Mouse (Mus musculus): ENCODE measurements around the gene Srek1ip1.
A peak's percentile ranks its signal among the peaks of the same experiment; 100 is the strongest.

Gene Srek1ip1

DNA sequence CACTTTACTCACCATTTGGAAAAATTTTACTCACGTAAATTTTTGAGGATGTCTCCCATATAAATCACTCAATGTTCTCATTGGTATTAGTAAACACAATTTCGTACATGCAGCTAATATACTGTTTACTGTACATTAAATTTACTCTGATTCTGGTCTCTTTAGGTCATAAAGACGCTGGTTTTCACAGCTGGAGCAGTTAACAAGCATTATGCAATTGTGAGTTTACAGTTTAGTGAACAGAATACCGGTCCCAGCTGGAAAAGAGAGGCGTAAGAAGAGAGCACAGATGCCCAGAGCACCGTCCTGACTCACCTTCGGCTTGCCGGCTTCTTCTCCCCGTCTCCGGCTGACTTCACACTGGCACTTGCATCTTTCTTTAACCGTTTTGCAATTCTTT, at the start of gene Srek1ip1:
Srek1ip1 (plus strand) TSS at position 301 of the 400 bp plus-strand sequence.
- DNase-seq = no peak

DNA sequence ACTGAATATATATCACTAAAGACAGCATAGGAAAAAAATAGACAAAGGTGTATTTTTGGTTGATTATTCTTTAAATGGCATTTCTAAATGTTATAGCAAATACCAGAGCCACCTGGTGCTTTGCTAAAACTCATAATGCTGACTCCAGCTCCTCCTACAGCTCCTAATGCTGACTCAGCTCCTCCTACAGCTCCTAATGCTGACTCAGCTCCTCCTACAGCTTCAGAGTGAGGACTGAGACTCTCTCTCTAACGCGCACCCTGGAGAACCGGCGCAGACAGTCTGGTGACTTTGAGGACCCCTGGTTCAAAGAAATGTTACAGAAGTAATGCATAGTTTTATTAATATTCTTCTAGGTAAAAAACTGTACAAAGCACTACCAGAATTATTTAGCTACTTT, 49.4 kb upstream of the Srek1ip1 start:
- DNase-seq = no peak

DNA sequence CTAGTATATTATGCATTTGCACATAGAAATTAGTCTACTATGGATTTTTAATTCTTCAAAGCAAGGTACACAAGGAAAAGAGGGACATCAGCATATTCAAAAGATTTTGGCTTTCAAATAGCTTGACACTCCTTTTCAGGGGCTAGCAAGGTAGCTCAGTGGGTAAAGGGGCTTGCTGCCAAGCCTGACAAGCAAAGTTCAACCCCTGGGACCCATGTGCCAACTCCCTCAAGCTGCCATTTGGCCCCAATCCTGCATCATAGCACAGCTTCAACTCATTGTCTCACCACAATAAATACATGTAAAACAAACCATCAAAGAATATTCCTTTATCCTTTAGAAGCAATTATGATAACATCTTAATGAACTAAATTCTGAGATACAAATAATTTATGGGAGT, 45.3 kb upstream of the Srek1ip1 start:
- no peak for DNase-seq

DNA sequence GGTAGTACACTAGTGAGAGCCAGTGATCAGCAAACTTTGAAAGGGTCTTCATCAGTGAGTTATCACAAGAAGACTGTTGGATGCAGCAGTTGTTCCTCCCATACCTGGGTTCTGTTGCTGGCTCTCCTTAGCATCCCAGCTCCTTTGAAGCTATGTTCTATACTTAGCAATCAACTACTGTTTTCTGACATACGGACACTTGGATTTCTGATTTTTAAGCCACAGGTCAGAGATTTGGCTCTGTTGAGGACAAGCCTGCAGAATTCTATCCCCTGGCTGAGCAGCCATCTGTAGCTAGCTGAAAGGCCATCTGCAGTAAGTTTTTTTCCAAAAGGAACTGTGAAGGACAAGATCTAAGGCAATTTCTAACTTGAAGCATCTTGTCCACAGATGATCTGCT, 32.9 kb upstream of the Srek1ip1 start:
- DNase-seq = no peak

DNA sequence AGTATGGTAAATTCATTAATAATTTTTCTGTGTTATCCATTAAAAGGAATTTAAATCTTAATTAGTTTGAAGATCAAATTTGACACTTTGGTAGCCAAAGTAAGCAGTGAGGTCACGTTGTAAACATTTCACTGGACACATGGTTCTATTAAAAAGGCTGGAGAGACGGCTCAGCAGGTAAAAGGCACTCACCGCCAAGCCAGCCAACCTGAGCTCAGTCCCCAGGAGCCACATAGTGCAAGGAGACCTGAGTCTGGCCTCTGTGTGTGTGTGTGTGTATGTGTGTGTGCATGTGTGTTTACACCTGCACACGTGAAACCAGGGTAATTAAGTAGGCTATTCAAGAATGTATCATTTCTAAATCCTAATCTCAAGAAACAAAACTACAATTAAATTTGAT, 29.9 kb upstream of the Srek1ip1 start:
- DNase-seq = no peak

DNA sequence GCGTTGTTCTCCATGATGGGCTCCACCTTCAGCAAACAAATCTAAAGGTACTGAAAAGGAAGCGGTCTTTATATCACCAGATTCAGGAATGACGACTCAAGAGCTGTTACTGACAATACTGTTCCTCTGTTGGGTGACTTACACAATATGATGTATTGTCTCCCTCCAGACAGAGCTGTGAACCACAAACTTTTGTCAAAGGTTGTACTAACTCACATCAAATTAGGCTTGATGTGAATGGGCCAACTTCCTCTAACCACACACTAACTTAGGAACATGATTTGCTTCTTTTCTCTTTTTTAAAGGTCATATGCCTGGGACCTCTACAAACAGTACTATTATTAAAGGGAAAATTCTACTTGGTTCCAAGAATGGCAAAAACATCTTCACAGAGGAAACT, 29.1 kb upstream of the Srek1ip1 start:
- peak in 1 of 2 experiments; percentile 4 for DNase-seq

DNA sequence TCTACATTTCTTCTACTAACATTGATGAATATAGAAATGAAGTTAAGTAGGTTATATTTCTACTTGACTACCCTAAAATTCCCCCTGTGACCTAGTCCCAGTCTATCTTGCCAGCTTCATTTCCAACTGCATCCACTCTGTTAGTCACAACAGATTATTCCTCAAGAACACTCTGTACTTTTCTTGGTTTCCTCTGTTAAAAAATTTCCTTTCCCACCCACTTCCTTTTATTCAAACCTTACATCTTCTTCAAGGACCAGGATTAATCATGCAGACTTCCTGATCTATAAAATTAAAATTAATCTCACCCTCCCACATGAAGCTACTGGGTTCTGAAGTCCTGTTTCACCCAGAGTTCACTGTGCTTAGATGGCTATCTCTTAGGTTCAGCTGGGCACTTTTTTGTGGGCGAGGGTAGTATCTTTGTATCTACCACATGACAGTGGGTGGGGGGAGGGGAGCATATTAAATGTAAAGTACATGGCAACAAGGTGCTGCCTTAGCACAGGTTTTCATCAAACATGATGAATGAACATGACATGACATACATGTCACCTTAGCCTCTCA, 13.1 kb upstream of the Srek1ip1 start:
- no peak for DNase-seq

DNA sequence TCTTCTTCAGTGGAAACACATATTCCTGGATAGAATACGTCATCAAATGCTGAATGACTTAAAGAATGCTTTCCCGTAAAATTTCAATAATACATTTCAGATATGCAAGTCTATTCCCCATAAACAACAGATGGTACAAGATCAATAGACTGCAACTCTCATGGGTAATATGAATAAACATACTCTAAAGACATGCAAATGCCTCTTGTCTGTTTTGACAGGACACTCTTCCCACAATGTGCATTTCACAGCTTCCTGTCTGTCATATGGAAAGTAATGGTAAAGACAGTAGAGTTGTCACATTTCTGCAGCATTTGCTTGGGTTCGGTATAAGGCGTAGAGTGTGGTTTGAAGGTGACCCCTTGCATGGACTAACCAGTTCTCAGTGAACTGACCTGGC, 5.0 kb upstream of the Srek1ip1 start:
- no peak for DNase-seq

DNA sequence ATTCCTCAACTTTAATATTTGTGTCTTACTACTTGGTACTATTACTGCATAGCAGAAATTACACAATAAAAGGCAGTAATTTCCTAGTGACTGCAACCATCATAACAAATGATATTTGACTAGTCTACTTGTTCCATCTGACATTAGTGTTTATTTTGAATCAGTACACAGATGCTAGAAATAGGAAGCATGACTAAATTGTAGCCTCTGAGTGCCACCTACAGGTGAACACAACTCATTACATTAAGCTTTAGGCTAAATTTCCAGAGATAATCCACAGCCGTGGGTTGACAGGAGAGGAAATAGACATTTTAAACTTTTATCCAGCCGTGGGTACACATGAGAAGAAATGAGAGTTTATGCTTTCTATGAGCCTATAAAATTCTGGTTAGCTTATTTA, 2.6 kb upstream of the Srek1ip1 start:
- peak; percentile 53 to 54 for DNase-seq

DNA sequence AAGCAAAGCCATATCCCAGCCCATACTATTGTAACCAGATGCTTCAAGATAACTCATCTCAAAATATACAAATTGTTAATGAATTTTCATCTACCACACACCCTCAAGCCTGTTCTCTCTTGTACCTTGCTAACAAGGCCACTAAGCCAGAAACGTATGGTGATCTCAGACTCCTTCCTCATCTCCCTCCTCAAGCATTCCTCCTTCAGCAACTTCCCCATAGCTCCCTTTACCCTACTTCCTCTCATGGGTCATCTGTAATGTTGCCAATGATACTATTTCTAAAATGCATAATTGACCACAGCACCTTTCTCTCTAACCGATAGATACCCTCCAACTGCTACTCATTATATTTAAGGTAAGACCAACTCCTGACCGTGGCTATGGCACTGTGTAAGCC, 2.1 kb downstream of the Srek1ip1 start:
- no peak for DNase-seq

DNA sequence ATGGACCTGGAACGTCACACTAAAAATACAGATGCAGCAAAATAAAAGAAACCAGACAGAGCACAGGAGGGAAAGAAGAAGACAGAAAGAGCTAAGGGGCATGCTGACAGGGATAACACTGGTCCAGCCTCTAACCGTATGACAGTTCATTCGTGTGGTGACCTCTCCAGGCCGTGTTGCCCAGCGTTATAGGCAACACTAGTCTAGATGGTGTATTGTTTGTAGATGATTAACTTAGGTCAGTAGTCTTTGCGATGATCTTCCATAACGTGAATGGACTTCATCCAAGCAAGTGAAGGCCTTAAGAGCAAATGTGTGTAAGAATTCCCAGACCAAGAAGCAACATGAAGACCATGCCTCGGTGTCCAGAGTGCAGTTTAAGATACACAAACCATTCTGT, 6.8 kb downstream of the Srek1ip1 start:
- no peak for DNase-seq

DNA sequence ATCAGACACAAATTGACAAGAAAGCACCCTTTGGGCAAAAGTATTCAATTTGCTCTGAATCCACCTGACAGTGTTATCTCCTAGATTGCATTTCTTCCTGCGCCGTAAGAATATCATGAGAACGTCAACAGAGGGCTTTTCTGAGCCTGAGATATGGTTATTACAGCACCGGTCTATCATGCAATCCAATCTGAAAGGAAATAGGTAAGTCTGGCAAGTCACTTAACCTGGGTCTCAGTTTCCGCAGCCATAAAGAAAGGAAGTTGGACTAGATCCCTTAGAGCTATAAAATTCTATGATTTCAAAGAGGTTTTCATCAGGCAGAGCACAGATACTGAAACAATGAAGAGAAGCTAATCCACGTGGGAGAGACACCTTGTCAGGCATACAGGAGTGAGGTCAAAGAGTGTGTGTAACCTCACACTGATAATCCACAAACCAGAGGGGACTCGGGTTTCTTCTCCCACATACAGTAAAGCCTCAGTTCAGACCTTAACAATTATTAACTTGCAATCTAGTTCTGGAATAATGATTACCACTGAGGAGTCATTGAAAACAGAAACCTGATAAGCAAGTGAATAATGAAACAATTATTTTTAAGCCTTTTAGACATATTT, 7.4 kb downstream of the Srek1ip1 start:
- no peak for DNase-seq

DNA sequence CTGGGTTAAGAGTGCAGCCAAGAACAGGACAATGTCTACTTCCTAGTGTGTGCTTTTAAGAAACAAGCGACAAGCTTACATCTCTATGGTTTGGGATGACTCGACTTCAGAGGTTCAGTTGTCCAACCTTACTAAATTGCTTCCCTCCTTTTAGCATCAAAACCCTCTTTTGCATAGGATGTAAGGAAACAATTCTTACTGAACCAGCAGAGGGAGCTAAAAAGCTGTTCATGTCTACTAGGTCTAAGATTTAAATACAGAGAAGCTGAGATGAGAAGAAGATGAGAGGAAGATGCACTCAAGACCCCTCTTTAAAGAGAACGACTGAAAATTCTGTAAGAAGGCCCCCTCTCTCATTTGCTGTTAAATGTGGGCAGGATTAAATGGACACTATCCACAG, 13.4 kb downstream of the Srek1ip1 start:
- DNase-seq = no peak

DNA sequence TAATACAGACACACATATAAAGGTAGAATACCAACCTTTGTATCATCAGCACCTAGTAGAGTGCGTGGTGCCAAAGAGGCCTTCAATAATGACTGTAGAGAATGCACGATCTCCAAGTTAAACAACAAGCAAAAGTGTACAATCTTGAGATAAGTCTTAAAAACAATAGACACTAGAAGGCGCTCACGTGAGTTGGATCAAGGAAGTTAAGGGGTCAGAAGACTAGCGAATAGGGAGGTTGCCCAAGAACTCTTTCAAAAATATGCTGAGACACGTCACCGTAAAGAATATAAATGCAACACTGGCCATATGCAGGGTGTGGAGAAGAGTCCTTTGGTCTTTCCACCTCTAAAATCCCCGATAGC, 24.0 kb downstream of the Srek1ip1 start:
- no peak for DNase-seq

DNA sequence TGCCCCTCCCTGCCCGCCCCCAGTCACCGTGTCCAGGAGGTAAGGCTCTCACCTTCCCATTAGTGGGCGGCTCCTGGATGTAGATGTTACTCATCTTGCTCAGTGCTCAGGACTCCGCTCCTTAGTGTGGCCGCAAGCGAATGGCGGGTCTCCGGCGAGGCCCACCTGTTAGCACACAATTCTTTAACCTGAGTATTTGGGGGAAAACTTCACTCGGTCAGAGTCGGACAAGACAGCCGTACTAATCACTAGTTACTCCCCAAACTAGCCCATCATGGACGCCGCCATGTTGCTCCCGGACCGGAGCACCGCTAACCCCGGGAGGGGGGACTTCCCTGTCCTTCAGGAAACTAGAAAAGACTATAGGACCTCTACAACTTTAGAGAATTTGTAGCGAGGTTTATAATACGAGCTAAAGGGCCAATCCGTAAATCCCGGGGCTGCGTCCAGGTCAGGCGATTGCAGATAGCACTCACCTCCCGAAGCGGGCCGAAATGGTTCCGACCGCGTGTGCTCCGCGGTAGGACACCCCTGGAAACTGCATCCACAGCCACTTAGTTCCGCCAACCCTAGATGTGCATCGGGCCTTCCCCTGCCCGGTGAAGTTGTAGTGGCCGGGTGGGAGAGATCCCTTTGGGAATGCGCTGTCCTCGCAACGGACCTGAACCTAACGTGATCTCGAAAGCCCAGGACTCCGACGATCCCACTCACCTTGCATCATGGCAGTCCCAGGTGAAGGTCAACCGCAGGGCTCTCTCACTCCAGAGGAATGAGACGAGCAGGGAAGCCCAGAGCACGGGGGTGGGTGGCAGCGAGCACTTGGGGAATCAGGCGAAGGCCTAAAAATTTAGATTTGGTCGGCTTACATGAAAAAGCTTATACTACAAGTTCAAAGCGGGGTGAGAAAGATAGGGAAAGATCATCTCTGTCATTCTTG, 24.6 kb downstream of the Srek1ip1 start, which contains the start of gene Cwc27:
Cwc27 (minus strand) TSS at position 508 of the 937 bp plus-strand sequence.
- DNase-seq = peak; percentile 89 to 91

DNA sequence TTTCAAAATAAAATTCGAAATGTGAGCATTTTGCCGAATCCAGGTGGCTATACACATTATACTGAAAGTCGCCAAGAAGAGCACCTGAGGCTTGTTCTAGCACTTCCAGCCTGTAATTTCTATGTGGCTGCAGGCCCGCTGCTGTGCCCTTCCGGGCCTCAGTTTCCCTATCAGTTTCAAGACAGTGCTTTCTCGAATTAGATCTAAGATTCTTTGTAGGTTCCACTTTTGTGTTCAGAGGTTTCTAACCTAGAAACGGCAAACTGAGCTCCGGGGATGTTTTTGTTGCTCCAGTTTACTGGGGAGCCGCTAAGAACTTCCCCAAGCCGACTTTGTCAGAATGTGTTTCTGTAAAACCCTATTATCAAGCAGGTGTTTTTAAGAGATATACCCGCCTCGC, 25.4 kb downstream of the Srek1ip1 start:
- peak; percentile 21 to 39 for DNase-seq

DNA sequence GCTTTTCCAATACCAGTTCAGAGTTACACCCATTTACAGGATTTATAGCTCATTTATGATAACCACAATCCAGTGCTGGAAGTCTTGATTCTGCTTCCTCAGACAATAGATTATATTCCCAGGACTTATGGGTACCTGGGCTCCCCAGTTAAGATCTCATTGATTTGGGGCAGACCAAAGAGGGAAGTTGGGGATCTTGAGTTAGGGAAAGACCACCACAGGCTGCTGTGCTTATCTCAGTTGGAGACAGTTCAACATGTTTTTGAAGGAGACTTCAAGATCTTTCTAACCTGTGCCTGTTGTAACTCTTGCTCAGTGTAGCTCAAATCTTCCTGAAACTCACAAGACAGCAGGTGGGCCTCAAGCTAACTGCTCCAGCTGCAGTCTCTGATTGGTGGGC, 28.9 kb downstream of the Srek1ip1 start:
- DNase-seq = no peak

DNA sequence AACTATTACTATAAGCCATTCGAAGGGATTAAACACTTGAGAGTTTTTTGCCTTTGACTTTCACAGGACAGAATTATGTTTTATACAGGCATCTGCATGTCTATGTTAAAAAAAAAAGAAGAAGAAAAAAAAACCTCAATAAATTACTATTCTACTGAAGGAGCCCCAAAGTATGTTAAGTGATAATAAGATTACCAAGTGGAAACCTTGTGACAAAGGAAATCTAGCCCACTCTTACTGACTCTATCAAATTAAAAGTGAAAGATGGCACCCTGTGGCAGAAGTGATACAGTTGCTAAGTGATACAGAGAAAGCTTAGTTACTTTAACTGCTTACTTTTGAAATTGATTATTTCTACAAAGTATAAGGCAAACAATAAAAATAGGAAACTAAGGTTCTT, 29.6 kb downstream of the Srek1ip1 start:
- no peak for DNase-seq

DNA sequence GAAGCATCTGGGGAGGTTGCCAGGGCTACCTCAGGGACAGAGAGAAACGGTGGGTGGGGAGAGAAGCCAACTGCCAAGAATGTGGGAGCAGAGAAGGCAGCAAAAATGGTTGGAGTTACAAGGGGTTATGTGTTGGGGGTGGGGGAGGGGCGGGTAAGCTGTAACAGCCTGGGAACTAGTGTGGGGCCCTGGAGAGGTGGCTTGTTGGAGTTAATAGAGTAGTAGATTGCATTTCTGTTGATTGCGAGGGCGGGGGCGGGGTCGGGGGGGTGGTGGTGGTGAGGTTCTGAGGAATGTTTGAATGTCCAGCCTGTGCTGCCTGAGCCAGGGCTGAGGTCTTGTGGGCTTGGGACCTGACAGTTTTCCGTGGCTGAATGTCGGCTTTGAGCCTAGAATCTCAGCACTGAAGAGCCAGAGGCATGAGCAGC, 30.1 kb downstream of the Srek1ip1 start:
- no peak for DNase-seq

DNA sequence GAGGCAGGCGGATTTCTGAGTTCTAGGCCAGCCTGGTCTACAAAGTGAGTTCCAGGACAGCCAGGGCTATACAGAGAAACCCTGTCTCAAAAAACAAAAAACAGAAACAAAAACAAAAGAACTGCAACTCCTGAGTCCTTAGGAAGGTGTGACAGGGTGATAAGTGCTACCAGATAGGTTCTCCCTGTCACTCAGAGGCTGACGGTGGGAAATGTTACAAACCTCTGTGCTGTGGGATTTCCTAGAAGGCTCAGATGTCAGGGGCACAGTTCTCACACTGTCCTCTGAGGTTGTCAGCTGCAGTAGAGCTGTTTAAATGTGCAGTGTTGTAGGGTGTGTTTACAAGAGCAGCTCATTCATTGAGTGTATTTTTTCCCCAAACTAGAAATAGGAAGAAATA, 33.2 kb downstream of the Srek1ip1 start:
- no peak for DNase-seq

DNA sequence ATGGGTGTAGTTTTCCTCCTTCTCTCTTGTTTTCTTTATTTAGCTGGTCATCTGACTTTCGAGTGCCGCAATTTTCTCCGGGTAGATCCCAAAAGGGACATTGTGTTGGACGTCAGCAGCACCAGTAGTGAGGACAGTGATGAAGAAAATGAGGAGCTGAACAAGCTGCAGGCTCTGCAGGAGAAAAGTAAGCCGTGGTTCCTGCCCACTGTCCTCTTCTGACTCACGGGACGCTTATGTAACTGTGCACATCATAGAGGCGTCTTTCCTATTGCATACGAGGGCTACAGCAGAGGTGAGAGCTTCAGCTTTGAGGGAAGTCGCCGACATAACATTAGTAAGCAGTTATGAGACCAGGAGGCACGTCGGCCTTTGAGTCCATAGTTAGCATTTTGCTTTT, 40.5 kb downstream of the Srek1ip1 start:
- no peak for DNase-seq

DNA sequence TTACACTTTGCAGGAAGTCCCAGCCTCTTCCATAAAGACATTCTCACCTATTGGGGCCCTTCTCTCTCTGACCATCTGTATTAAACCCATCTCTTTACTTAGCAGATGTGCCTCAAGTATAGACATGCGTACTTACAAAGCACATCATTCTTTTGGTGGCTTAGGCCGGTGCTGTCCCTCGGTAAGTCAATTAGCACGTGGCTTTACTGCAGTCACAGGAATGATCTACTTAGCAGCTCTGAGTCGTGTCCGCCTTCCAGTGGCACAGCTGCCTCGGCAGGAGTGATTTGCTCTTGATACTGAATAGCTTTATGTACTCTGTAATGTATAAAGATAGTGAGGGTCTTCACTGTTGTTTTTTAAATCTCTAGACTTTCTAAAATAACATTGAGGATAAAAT, 45.3 kb downstream of the Srek1ip1 start:
- no peak for DNase-seq

DNA sequence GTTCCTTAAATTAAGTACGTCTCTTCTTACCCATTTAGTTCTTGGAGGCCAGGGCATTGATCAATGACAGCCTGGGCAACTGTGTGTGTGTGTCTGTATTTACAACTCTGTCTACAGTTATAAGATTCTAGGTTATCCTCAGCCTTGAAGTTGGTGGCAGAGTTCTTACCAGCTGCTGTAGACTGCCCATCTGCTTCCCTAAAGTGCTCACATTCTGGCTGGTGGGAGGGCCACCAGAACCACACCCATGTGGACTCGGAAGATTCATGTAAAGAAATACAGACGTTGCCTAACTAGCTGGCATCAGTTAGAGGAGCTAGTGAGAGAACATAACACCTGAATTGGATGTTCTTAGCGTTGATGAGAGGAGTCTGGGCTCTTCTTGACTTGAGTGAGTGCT, 49.7 kb downstream of the Srek1ip1 start:
- DNase-seq = no peak

Measured in B cell, adult 2 months (primary cell).